Mouse (Mus musculus) liver, postnatal 0 days (tissue): ENCODE measurements around the gene Vmn2r96.
"Not testable (repeated sequence)": the region's sequence is repeated elsewhere in the genome, so short reads cannot be mapped to it uniquely, and the experiment has no call there.

Experiments
- CTCF ChIP-seq: sonication (generic); IDR thresholded peaks from 2 replicates; pipeline ENCODE4 v1.5.1; 2016; ENCODE audit warnings: antibody characterized with exemption, low read depth
- EP300 ChIP-seq: IDR thresholded peaks from 2 replicates; pipeline ENCODE4 v1.6.1; 2016; ENCODE audit warnings: antibody characterized with exemption, low read depth, mild to moderate bottlenecking

GRCm38 (mm10) chr17:18572851-18573250 is at the start of gene Vmn2r96:
- TF ChIP-seq CTCF, EP300: not testable (repeated sequence)
